Mouse (Mus musculus): Measurements from ENCODE around the gene Trim80. TPM values are rescaled to one million over a fixed set of nuclear protein-coding genes. Genes with fewer than 3 reads are reported as not detected.

Trim80 gene
- total RNA-seq, 4 experiments from 2014 or later, result not detected

Small RNAs within 50 kb of the gene (microRNA-seq; reads per million reads assigned to microRNA genes)
- gene Mir3968, result 0 reads per million in 2 experiments

Other genes starting within 250 kb of the Trim80 start
- 10 to 100 TPM in 2 of 4 experiments, 1 to 10 TPM in 2; 2.2 to 32.8 (median 13.6) TPM for gene Grin2c, start 173.3 kb upstream of the Trim80 start, total RNA-seq (2022)
- 1,000 to 10,000 TPM; 1,501 to 2,268 (median 1,689) TPM for gene Fdxr, start 163.5 kb upstream of the Trim80 start, total RNA-seq (2022)
- 100 to 1,000 TPM in 2 of 4 experiments, 10 to 100 TPM in 2; 43.3 to 117 (median 82.2) TPM for gene Fads6, start 142.9 kb upstream of the Trim80 start, total RNA-seq (2022)
- gene Otop2, start 133.4 kb upstream of the Trim80 start, total RNA-seq (2022), result not detected
- gene Ush1g, start 118.5 kb upstream of the Trim80 start, total RNA-seq (2022), result 1 to 10 TPM in 2 of 4 experiments, under 1 TPM in 2; 0.52 to 2.3 (median 1.1) TPM
- gene Otop3, start 105.8 kb upstream of the Trim80 start, total RNA-seq (2022), result not detected
- gene Hid1, start 72.8 kb upstream of the Trim80 start, total RNA-seq (2022), result 10 to 100 TPM; 17.7 to 46.8 (median 42.6) TPM
- 100 to 1,000 TPM in 1 of 4 experiments, 10 to 100 TPM in 3; 60.6 to 118 (median 71.9) TPM for gene Cdr2l, start 58.6 kb upstream of the Trim80 start, total RNA-seq (2022)
- 100 to 1,000 TPM; 157 to 179 (median 160) TPM for gene Mrpl58, start 36.8 kb upstream of the Trim80 start, total RNA-seq (2022)
- gene Atp5h, start 20.6 kb upstream of the Trim80 start, total RNA-seq (2022), result 100 to 1,000 TPM; 440 to 566 (median 519) TPM
- gene Kctd2, start 20.4 kb upstream of the Trim80 start, total RNA-seq (2022), result 10 to 100 TPM; 53.5 to 97.0 (median 65.5) TPM
- under 1 TPM in 1 of 4 experiments, not detected in 3; 0.21 TPM for gene Slc16a5, start 21.9 kb downstream of the Trim80 start, total RNA-seq (2022)
- 10 to 100 TPM in 3 of 4 experiments, 1 to 10 TPM in 1; 8.6 to 11.7 (median 11.2) TPM for gene Armc7, start 35.1 kb downstream of the Trim80 start, total RNA-seq (2022)
- gene Nt5c, start 51.3 kb downstream of the Trim80 start, total RNA-seq (2022), result 100 to 1,000 TPM; 119 to 222 (median 142) TPM
- 100 to 1,000 TPM in 1 of 4 experiments, 10 to 100 TPM in 3; 86.2 to 109 (median 94.4) TPM for gene Jpt1, start 73.8 kb downstream of the Trim80 start, total RNA-seq (2022)
- 100 to 1,000 TPM; 220 to 285 (median 257) TPM for gene Sumo2, start 95.7 kb downstream of the Trim80 start, total RNA-seq (2022)
- 10 to 100 TPM; 46.5 to 61.0 (median 53.9) TPM for gene Nup85, start 123.9 kb downstream of the Trim80 start, total RNA-seq (2022)
- 100 to 1,000 TPM in 1 of 4 experiments, 10 to 100 TPM in 3; 82.0 to 110 (median 92.1) TPM for gene Mrps7, start 163.4 kb downstream of the Trim80 start, total RNA-seq (2022)
- 10 to 100 TPM; 20.3 to 52.7 (median 37.8) TPM for gene Gga3, start 163.5 kb downstream of the Trim80 start, total RNA-seq (2022)
- 100 to 1,000 TPM; 101 to 135 (median 121) TPM for gene Mif4gd, start 172.4 kb downstream of the Trim80 start, total RNA-seq (2022)
- 10 to 100 TPM; 59.5 to 94.1 (median 91.2) TPM for gene Slc25a19, start 187.8 kb downstream of the Trim80 start, total RNA-seq (2022)

Data from adrenal gland, adult 8-10 months (tissue).